ENCODE assay signal across 14 mouse cellular contexts in the genomic region with DNA sequence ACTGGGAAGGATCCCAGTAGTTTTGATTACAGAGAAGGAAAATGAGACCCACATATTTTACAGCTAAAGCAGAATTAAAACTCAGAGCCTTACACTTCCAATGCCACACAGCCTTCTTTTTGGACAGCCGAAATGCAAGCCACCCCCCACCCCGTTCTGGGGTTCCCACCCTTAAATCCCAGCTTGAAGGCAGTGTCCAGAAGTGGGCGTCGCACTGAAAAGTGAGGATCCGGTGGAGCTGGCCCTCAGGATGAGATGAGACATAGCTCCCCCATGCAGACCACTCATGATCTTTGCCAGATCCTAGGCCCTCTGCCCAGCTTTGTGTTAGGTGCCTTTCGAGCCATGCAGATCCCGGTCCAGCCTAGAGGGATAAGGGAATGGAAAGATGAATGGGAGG. TPM values are rescaled to one million over a fixed set of nuclear protein-coding genes. Genes with fewer than 3 reads are reported as not detected.
A peak's percentile ranks its signal among the peaks of the same experiment; 100 is the strongest.
DNase-seq lines count a peak whose midpoint lies in the region; ATAC-seq and TF ChIP-seq lines count a peak whose summit lies in the region.
"Had no signal": no experiment of that assay in that cellular context is flagged by ENCODE, and none has a peak within 500 bp of the region (broad histone marks: within the 10 kb centered on the region; RNA-seq: fewer than 3 reads in every experiment).

Gene Gm128, minus strand, starts transcription at position 101 of the 400 bp plus-strand sequence.

- WGBS in forebrain, embryonic 10.5 days, result 79% methylated on average over 7 of the region's 7 CpGs
- WGBS in forebrain, embryonic 15.5 days, result 77% methylated on average over 7 of the region's 7 CpGs
- 66% methylated on average over 7 of the region's 7 CpGs for WGBS in intestine, embryonic 14.5 days
- 74% methylated on average over 7 of the region's 7 CpGs for WGBS in intestine, postnatal 0 days
- WGBS in midbrain, embryonic 14.5 days, result 78% methylated on average over 7 of the region's 7 CpGs
- WGBS in midbrain, embryonic 16.5 days, result 71% methylated on average over 7 of the region's 7 CpGs
- WGBS in stomach, embryonic 14.5 days, result 77% methylated on average over 7 of the region's 7 CpGs

- H3K9ac ChIP-seq in forebrain, embryonic 15.5 days (replicated peaks), result no peak within 1 kb of the TSS
- 0 out of 2 replicates have a peak within 1 kb of the TSS, but pooled peaks have one; percentile 8 for H3K9ac ChIP-seq in intestine, embryonic 14.5 days (ENCODE audit: low read length)
- H3K9ac ChIP-seq in intestine, postnatal 0 days (ENCODE audit: low read depth, low read length), result no peak within 1 kb of the TSS
- H3K9ac ChIP-seq in midbrain, embryonic 14.5 days (replicated peaks; ENCODE audit: low read length), result peak within 1 kb of the TSS; percentile 6; the same call in 1 of the 2 replicates
- no peak within 1 kb of the TSS for H3K9ac ChIP-seq in midbrain, embryonic 16.5 days (ENCODE audit: low read depth, low read length)
- H3K9ac ChIP-seq in stomach, embryonic 14.5 days (replicated peaks; ENCODE audit: low read depth, low read length), result no peak within 1 kb of the TSS

- H3K4me3 ChIP-seq in forebrain, embryonic 10.5 days, result 0 out of 2 replicates have a peak within 1 kb of the TSS, but pooled peaks have one; percentile 9
- H3K4me3 ChIP-seq in forebrain, embryonic 15.5 days, result no peak within 1 kb of the TSS
- H3K4me3 ChIP-seq in intestine, embryonic 14.5 days (ENCODE audit: low read depth, low read length), result no peak within 1 kb of the TSS
- no peak within 1 kb of the TSS for H3K4me3 ChIP-seq in intestine, postnatal 0 days (ENCODE audit: low read depth, low read length)
- no peak within 1 kb of the TSS for H3K4me3 ChIP-seq in midbrain, embryonic 14.5 days (replicated peaks; ENCODE audit: low read depth, low read length)
- H3K4me3 ChIP-seq in midbrain, embryonic 16.5 days (ENCODE audit: low read depth, low read length), result no peak within 1 kb of the TSS
- no peak within 1 kb of the TSS for H3K4me3 ChIP-seq in stomach, embryonic 14.5 days (ENCODE audit: low read depth, low read length)
- H3K4me3 ChIP-seq: erythroblast, embryonic 14.5 days; layer of hippocampus, adult 2 months had no signal

- H3K4me1 ChIP-seq in forebrain, embryonic 10.5 days, result peaks cover 7% of the 10 kb centered on the region
- H3K4me1 ChIP-seq in forebrain, embryonic 15.5 days, result no peaks in the 10 kb centered on the region
- H3K4me1 ChIP-seq in intestine, embryonic 14.5 days (replicated peaks; ENCODE audit: control insufficient read depth, insufficient read depth, low read length), result no peaks in the 10 kb centered on the region
- no peaks in the 10 kb centered on the region for H3K4me1 ChIP-seq in intestine, postnatal 0 days (replicated peaks; ENCODE audit: control insufficient read depth, insufficient read depth, low read length)
- H3K4me1 ChIP-seq in midbrain, embryonic 14.5 days (ENCODE audit: control insufficient read depth, insufficient read depth, low read length), result no peaks in the 10 kb centered on the region
- H3K4me1 ChIP-seq in midbrain, embryonic 16.5 days (ENCODE audit: control insufficient read depth, insufficient read depth, low read length), result no peaks in the 10 kb centered on the region
- H3K4me1 ChIP-seq in stomach, embryonic 14.5 days (ENCODE audit: control insufficient read depth, insufficient read depth, low read length), result no peaks in the 10 kb centered on the region

- ATAC-seq in forebrain, embryonic 15.5 days (replicated peaks), result no peak
- no peak for ATAC-seq in intestine, embryonic 14.5 days (replicated peaks; ENCODE audit: low FRiP score, low TSS enrichment, low read depth)
- no peak for ATAC-seq in intestine, postnatal 0 days
- no peak for ATAC-seq in midbrain, embryonic 14.5 days (ENCODE audit: low FRiP score, low TSS enrichment)
- no peak for ATAC-seq in midbrain, embryonic 16.5 days
- no peak for ATAC-seq in stomach, embryonic 14.5 days (ENCODE audit: insufficient number of reproducible peaks, insufficient read depth, low FRiP score, low read depth)
- ATAC-seq: activated CD4-positive, CD25-positive, alpha-beta regulatory T cell, adult 4 months had no signal

- DNase-seq in forebrain, embryonic 10.5 days (ENCODE audit: extremely low spot score, low spot score), result no peak
- DNase-seq in intestine, embryonic 14.5 days (ENCODE audit: low spot score), result no peak
- no peak for DNase-seq in midbrain, embryonic 14.5 days
- DNase-seq in layer of hippocampus, adult 9-10 months (ENCODE audit: low spot score), result no peak
- DNase-seq: cerebellum, postnatal 10 days had no signal

- H3K36me3 ChIP-seq in forebrain, embryonic 10.5 days (replicated peaks), result peaks cover 37% of the 10 kb centered on the region
- H3K36me3 ChIP-seq in forebrain, embryonic 15.5 days, result peaks cover 22% of the 10 kb centered on the region
- peaks cover 10% of the 10 kb centered on the region for H3K36me3 ChIP-seq in intestine, embryonic 14.5 days (ENCODE audit: control insufficient read depth, insufficient read depth, low read length)
- H3K36me3 ChIP-seq in intestine, postnatal 0 days (ENCODE audit: control insufficient read depth, insufficient read depth), result peaks cover 11% of the 10 kb centered on the region; the same call in 1 of the 2 replicates
- H3K36me3 ChIP-seq in midbrain, embryonic 14.5 days (ENCODE audit: control insufficient read depth, insufficient read depth, low read length), result peaks cover 21% of the 10 kb centered on the region; the same call in 1 of the 2 replicates
- H3K36me3 ChIP-seq in midbrain, embryonic 16.5 days (ENCODE audit: control insufficient read depth, insufficient read depth, low read length), result peaks cover 10% of the 10 kb centered on the region
- peaks cover 13% of the 10 kb centered on the region; the same call in 1 of the 2 replicates for H3K36me3 ChIP-seq in stomach, embryonic 14.5 days (ENCODE audit: control insufficient read depth, insufficient read depth, low read length)

- H3K27ac ChIP-seq in forebrain, embryonic 10.5 days, result peak within 1 kb of the TSS; percentile 56; the same call in 1 of the 2 replicates
- H3K27ac ChIP-seq in forebrain, embryonic 15.5 days (replicated peaks), result no peak within 1 kb of the TSS
- H3K27ac ChIP-seq in intestine, embryonic 14.5 days (ENCODE audit: low read depth), result no peak within 1 kb of the TSS
- no peak within 1 kb of the TSS for H3K27ac ChIP-seq in intestine, postnatal 0 days (ENCODE audit: low read depth, low read length)
- no peak within 1 kb of the TSS for H3K27ac ChIP-seq in midbrain, embryonic 14.5 days (replicated peaks; ENCODE audit: low read depth, low read length)
- no peak within 1 kb of the TSS for H3K27ac ChIP-seq in midbrain, embryonic 16.5 days (ENCODE audit: low read length)
- H3K27ac ChIP-seq in stomach, embryonic 14.5 days (ENCODE audit: low read length), result no peak within 1 kb of the TSS
- H3K27ac ChIP-seq: hindbrain, postnatal 0 days; layer of hippocampus, adult 2 months had no signal

- TF ChIP-seq CTCF in intestine, postnatal 0 days (IDR thresholded peaks at IDR 0.05; ENCODE audit: low read depth), result no peak

- no peak within 1 kb of the TSS for H3K4me2 ChIP-seq in forebrain, embryonic 15.5 days (replicated peaks)
- peak within 1 kb of the TSS; percentile 12; the same call in 1 of the 2 replicates for H3K4me2 ChIP-seq in intestine, embryonic 14.5 days (ENCODE audit: low read length)
- no peak within 1 kb of the TSS for H3K4me2 ChIP-seq in intestine, postnatal 0 days (replicated peaks; ENCODE audit: low read depth)
- no peak within 1 kb of the TSS for H3K4me2 ChIP-seq in midbrain, embryonic 14.5 days (ENCODE audit: low read length)
- no peak within 1 kb of the TSS for H3K4me2 ChIP-seq in midbrain, embryonic 16.5 days (ENCODE audit: low read length)
- H3K4me2 ChIP-seq in stomach, embryonic 14.5 days (replicated peaks; ENCODE audit: low read depth, low read length), result peak within 1 kb of the TSS; percentile 20; the same call in 1 of the 2 replicates

- H3K9me3 ChIP-seq in forebrain, embryonic 10.5 days, result 0 out of 2 replicates have a peak, but pooled peaks cover 3% of the 10 kb centered on the region
- no peaks in the 10 kb centered on the region for H3K9me3 ChIP-seq in forebrain, embryonic 15.5 days
- no peaks in the 10 kb centered on the region for H3K9me3 ChIP-seq in intestine, embryonic 14.5 days (ENCODE audit: control insufficient read depth, low read length)
- no peaks in the 10 kb centered on the region for H3K9me3 ChIP-seq in intestine, postnatal 0 days (ENCODE audit: control insufficient read depth)
- no peaks in the 10 kb centered on the region for H3K9me3 ChIP-seq in midbrain, embryonic 14.5 days (ENCODE audit: control insufficient read depth, low read length)
- H3K9me3 ChIP-seq in midbrain, embryonic 16.5 days (replicated peaks; ENCODE audit: control insufficient read depth, low read length, poor library complexity, severe bottlenecking), result no peaks in the 10 kb centered on the region
- H3K9me3 ChIP-seq in stomach, embryonic 14.5 days (ENCODE audit: control insufficient read depth, low read depth, low read length), result no peaks in the 10 kb centered on the region
- H3K9me3 ChIP-seq: G1E had no signal

- H3K27me3 ChIP-seq in forebrain, embryonic 10.5 days (ENCODE audit: poor library complexity, severe bottlenecking), result no peaks in the 10 kb centered on the region; the same call in 1 of the 2 replicates
- H3K27me3 ChIP-seq in forebrain, embryonic 15.5 days, result no peaks in the 10 kb centered on the region
- no peaks in the 10 kb centered on the region for H3K27me3 ChIP-seq in intestine, embryonic 14.5 days (replicated peaks; ENCODE audit: control insufficient read depth, insufficient read depth, low read length)
- no peaks in the 10 kb centered on the region for H3K27me3 ChIP-seq in intestine, postnatal 0 days (replicated peaks; ENCODE audit: control insufficient read depth, insufficient read depth, low read length)
- no peaks in the 10 kb centered on the region for H3K27me3 ChIP-seq in midbrain, embryonic 14.5 days (ENCODE audit: control insufficient read depth, insufficient read depth, low read length)
- no peaks in the 10 kb centered on the region for H3K27me3 ChIP-seq in midbrain, embryonic 16.5 days (ENCODE audit: control insufficient read depth, insufficient read depth, low read depth, low read length)
- no peaks in the 10 kb centered on the region for H3K27me3 ChIP-seq in stomach, embryonic 14.5 days (ENCODE audit: control insufficient read depth, insufficient read depth, low read length)

RNA-seq across cellular contexts. Expression of gene Gm128, which starts in this region (rescaled TPM):
- polyA plus RNA-seq in forebrain, embryonic 10.5 days (2016; fragmentation: Nextera tagmentation; extraction: Ambion mirVana), result 0.23 and 0.30 TPM in 2 replicates
- 0.11 and 0.15 TPM in 2 replicates for polyA plus RNA-seq in forebrain, embryonic 15.5 days (2015; fragmentation: Nextera tagmentation; extraction: Ambion mirVana)
- 0.26 and 0.40 TPM in 2 replicates for polyA plus RNA-seq in intestine, embryonic 14.5 days (2014; fragmentation: Nextera tagmentation; extraction: Ambion mirVana)
- 0.14 and 0.16 TPM in 2 replicates for polyA plus RNA-seq in intestine, postnatal 0 days (2015; fragmentation: Nextera tagmentation; extraction: Ambion mirVana)
- polyA plus RNA-seq in midbrain, embryonic 14.5 days (2014; fragmentation: Nextera tagmentation; extraction: Ambion mirVana), result 0.11 and 0.15 TPM in 2 replicates
- 0.21 and 0.24 TPM in 2 replicates for polyA plus RNA-seq in midbrain, embryonic 16.5 days (2015; fragmentation: Nextera tagmentation; extraction: Ambion mirVana)
- polyA plus RNA-seq in stomach, embryonic 14.5 days (2014; fragmentation: Nextera tagmentation; extraction: Ambion mirVana), result 0.71 and 1.3 TPM in 2 replicates
- polyA plus RNA-seq: erythroblast, embryonic 14.5 days; G1E had no signal

Comparison
In these comparisons a context has a peak if more than half of its experiments do, and no peak if none do; other contexts are left out.
1. H3K4me2 ChIP-seq: peak in intestine, embryonic 14.5 days (single experiment) and stomach, embryonic 14.5 days (single experiment); none in forebrain, embryonic 15.5 days (single experiment), intestine, postnatal 0 days (single experiment), midbrain, embryonic 14.5 days (single experiment) and midbrain, embryonic 16.5 days (single experiment).
2. H3K9ac ChIP-seq: peak in intestine, embryonic 14.5 days (single experiment) and midbrain, embryonic 14.5 days (single experiment); none in forebrain, embryonic 15.5 days (single experiment), intestine, postnatal 0 days (single experiment), midbrain, embryonic 16.5 days (single experiment) and stomach, embryonic 14.5 days (single experiment).